ENCODE assay signal across 19 mouse cellular contexts in the genomic region with DNA sequence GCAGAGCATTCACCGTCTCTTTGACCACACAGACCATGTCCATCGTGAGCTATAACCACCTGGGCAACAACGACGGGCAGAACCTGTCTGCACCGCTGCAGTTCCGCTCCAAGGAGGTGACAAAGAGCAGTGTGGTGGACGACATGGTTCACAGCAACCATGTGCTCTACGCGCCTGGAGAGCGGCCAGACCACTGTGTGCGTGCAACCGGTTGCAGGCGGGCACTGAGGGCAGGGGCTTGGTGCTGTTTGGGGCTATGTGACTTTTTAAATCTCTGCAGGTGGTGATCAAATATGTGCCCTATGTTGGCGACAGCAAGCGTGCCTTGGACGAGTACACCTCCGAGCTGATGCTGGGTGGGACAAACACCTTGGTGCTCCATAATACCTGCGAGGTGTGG. TPM values are rescaled to one million over a fixed set of nuclear protein-coding genes. Genes with fewer than 3 reads are reported as not detected.
A peak's percentile ranks its signal among the peaks of the same experiment; 100 is the strongest.
DNase-seq lines count a peak whose midpoint lies in the region; ATAC-seq lines count a peak whose summit lies in the region.
"Had no signal": no experiment of that assay in that cellular context is flagged by ENCODE, and none has a peak within 500 bp of the region (broad histone marks: within the 10 kb centered on the region; RNA-seq: fewer than 3 reads in every experiment).

No protein-coding gene starts in this region.

- DNase-seq in cerebellum, adult 11-12 months, result peak; percentile 61
- no peak for DNase-seq in cerebellum, adult 11 months
- DNase-seq in hindbrain, embryonic 11.5 days (ENCODE audit: low spot score), result no peak
- DNase-seq in midbrain, embryonic 10.5 days (ENCODE audit: low spot score), result no peak
- DNase-seq in midbrain, embryonic 14.5 days, result no peak
- no peak for DNase-seq in testis, postnatal 14 days (ENCODE audit: low spot score)
- DNase-seq: adrenal gland, adult 2 months; gastrocnemius, postnatal 25 days; heart, postnatal 36 days had no signal

- H3K9me3 ChIP-seq in hindbrain, embryonic 13.5 days, result no peaks in the 10 kb centered on the region
- H3K9me3 ChIP-seq in hindbrain, embryonic 11.5 days (ENCODE audit: control insufficient read depth, low read length), result no peaks in the 10 kb centered on the region
- H3K9me3 ChIP-seq in midbrain, embryonic 10.5 days (replicated peaks), result no peaks in the 10 kb centered on the region
- no peaks in the 10 kb centered on the region for H3K9me3 ChIP-seq in midbrain, embryonic 14.5 days (ENCODE audit: control insufficient read depth, low read length)
- H3K9me3 ChIP-seq in neural tube, embryonic 15.5 days (replicated peaks), result no peaks in the 10 kb centered on the region
- H3K9me3 ChIP-seq: midbrain, embryonic 15.5 days; stomach, embryonic 15.5 days had no signal

- peaks cover 31% of the 10 kb centered on the region for H3K36me3 ChIP-seq in hindbrain, embryonic 13.5 days
- 0 out of 2 replicates have a peak, but pooled peaks cover 2% of the 10 kb centered on the region for H3K36me3 ChIP-seq in hindbrain, embryonic 11.5 days (ENCODE audit: control insufficient read depth, insufficient read depth, low read length)
- peaks cover 39% of the 10 kb centered on the region for H3K36me3 ChIP-seq in midbrain, embryonic 10.5 days
- peaks cover 21% of the 10 kb centered on the region for H3K36me3 ChIP-seq in midbrain, embryonic 14.5 days (ENCODE audit: control insufficient read depth, insufficient read depth, low read length)
- peaks cover 21% of the 10 kb centered on the region for H3K36me3 ChIP-seq in neural tube, embryonic 15.5 days
- H3K36me3 ChIP-seq: midbrain, embryonic 15.5 days had no signal

- peaks cover 79% of the 10 kb centered on the region for H3K4me1 ChIP-seq in hindbrain, embryonic 13.5 days (replicated peaks)
- peaks cover 37% of the 10 kb centered on the region for H3K4me1 ChIP-seq in hindbrain, embryonic 11.5 days (replicated peaks; ENCODE audit: control insufficient read depth, insufficient read depth, low read length)
- H3K4me1 ChIP-seq in midbrain, embryonic 10.5 days, result peaks cover 82% of the 10 kb centered on the region
- peaks cover 49% of the 10 kb centered on the region for H3K4me1 ChIP-seq in midbrain, embryonic 14.5 days (ENCODE audit: control insufficient read depth, insufficient read depth, low read length)
- peaks cover 80% of the 10 kb centered on the region for H3K4me1 ChIP-seq in neural tube, embryonic 15.5 days

- WGBS in hindbrain, embryonic 13.5 days, result 95% methylated on average over 18 of the region's 18 CpGs
- 97% methylated on average over 18 of the region's 18 CpGs for WGBS in hindbrain, embryonic 11.5 days
- WGBS in midbrain, embryonic 10.5 days, result 93% methylated on average over 18 of the region's 18 CpGs
- WGBS in midbrain, embryonic 14.5 days, result 92% methylated on average over 18 of the region's 18 CpGs
- WGBS in neural tube, embryonic 15.5 days, result 97% methylated on average over 18 of the region's 18 CpGs

- 0 out of 2 replicates have a peak overlapping the region, but pooled peaks have one; percentile 1 for H3K4me2 ChIP-seq in hindbrain, embryonic 13.5 days
- H3K4me2 ChIP-seq in hindbrain, embryonic 11.5 days (replicated peaks; ENCODE audit: low read depth, low read length), result no peak overlapping the region
- no peak overlapping the region for H3K4me2 ChIP-seq in midbrain, embryonic 14.5 days (ENCODE audit: low read length)
- H3K4me2 ChIP-seq in neural tube, embryonic 15.5 days, result 0 out of 2 replicates have a peak overlapping the region, but pooled peaks have one; percentile 90

- no peak overlapping the region for H3K4me3 ChIP-seq in hindbrain, embryonic 13.5 days
- H3K4me3 ChIP-seq in hindbrain, embryonic 11.5 days (ENCODE audit: low read depth, low read length), result no peak overlapping the region
- H3K4me3 ChIP-seq in midbrain, embryonic 10.5 days, result 0 out of 2 replicates have a peak overlapping the region, but pooled peaks have one; percentile 69
- no peak overlapping the region for H3K4me3 ChIP-seq in midbrain, embryonic 14.5 days (replicated peaks; ENCODE audit: low read depth, low read length)
- H3K4me3 ChIP-seq in neural tube, embryonic 15.5 days (replicated peaks), result no peak overlapping the region
- H3K4me3 ChIP-seq: left cerebral cortex, adult 2 months; stomach, embryonic 15.5 days had no signal

- peaks cover 15% of the 10 kb centered on the region for H3K27me3 ChIP-seq in hindbrain, embryonic 13.5 days
- peaks cover 10% of the 10 kb centered on the region; the same call in 1 of the 2 replicates for H3K27me3 ChIP-seq in hindbrain, embryonic 11.5 days (ENCODE audit: control insufficient read depth, insufficient read depth, low read length)
- peaks cover 51% of the 10 kb centered on the region for H3K27me3 ChIP-seq in midbrain, embryonic 10.5 days (ENCODE audit: low read depth, poor library complexity, severe bottlenecking)
- 0 out of 2 replicates have a peak, but pooled peaks cover 5% of the 10 kb centered on the region for H3K27me3 ChIP-seq in midbrain, embryonic 14.5 days (ENCODE audit: control insufficient read depth, insufficient read depth, low read length)
- H3K27me3 ChIP-seq in neural tube, embryonic 15.5 days (replicated peaks), result no peaks in the 10 kb centered on the region
- H3K27me3 ChIP-seq: midbrain, embryonic 15.5 days; stomach, embryonic 15.5 days had no signal

- H3K27ac ChIP-seq in hindbrain, embryonic 13.5 days, result no peak overlapping the region
- no peak overlapping the region for H3K27ac ChIP-seq in hindbrain, embryonic 11.5 days (ENCODE audit: low read depth, low read length)
- H3K27ac ChIP-seq in midbrain, embryonic 10.5 days (replicated peaks), result no peak overlapping the region
- no peak overlapping the region for H3K27ac ChIP-seq in midbrain, embryonic 14.5 days (replicated peaks; ENCODE audit: low read depth, low read length)
- H3K27ac ChIP-seq in neural tube, embryonic 15.5 days (replicated peaks), result no peak overlapping the region
- H3K27ac ChIP-seq: kidney, postnatal 0 days; left cerebral cortex, adult 2 months; macrophage; midbrain, embryonic 15.5 days; stomach, embryonic 15.5 days had no signal

- no peak overlapping the region for H3K9ac ChIP-seq in hindbrain, embryonic 13.5 days
- no peak overlapping the region for H3K9ac ChIP-seq in hindbrain, embryonic 11.5 days (ENCODE audit: low read depth, low read length)
- no peak overlapping the region for H3K9ac ChIP-seq in midbrain, embryonic 14.5 days (replicated peaks; ENCODE audit: low read length)
- H3K9ac ChIP-seq in neural tube, embryonic 15.5 days (replicated peaks), result no peak overlapping the region
- H3K9ac ChIP-seq: lung, embryonic 14.5 days; midbrain, embryonic 15.5 days; stomach, embryonic 15.5 days had no signal

- no peak for ATAC-seq in hindbrain, embryonic 13.5 days (ENCODE audit: low FRiP score)
- ATAC-seq in hindbrain, embryonic 11.5 days (ENCODE audit: low FRiP score), result no peak
- ATAC-seq in midbrain, embryonic 14.5 days (ENCODE audit: low FRiP score, low TSS enrichment), result no peak
- ATAC-seq in neural tube, embryonic 15.5 days (ENCODE audit: low FRiP score), result no peak
- ATAC-seq: CD4-positive, CD25-positive, alpha-beta regulatory T cell, adult 4 months; midbrain, embryonic 15.5 days had no signal

RNA-seq across cellular contexts. Expression of a gene that starts 2.0 kb away (rescaled TPM):
- 121 and 125 TPM in 2 replicates for polyA plus RNA-seq in hindbrain, embryonic 13.5 days (2015; fragmentation: Nextera tagmentation; extraction: Ambion mirVana)
- polyA plus RNA-seq in hindbrain, embryonic 11.5 days (2014; fragmentation: Nextera tagmentation; extraction: Ambion mirVana), result 57.9 and 65.1 TPM in 2 replicates
- polyA plus RNA-seq in midbrain, embryonic 10.5 days (2016; fragmentation: Nextera tagmentation; extraction: Ambion mirVana), result 126 and 137 TPM in 2 replicates
- polyA plus RNA-seq in midbrain, embryonic 14.5 days (2014; fragmentation: Nextera tagmentation; extraction: Ambion mirVana), result 91.9 and 101 TPM in 2 replicates
- 137 and 142 TPM in 2 replicates for polyA plus RNA-seq in neural tube, embryonic 15.5 days (2015; fragmentation: Nextera tagmentation; extraction: Ambion mirVana)

RNA-seq across cellular contexts. Expression of a gene that starts 12.5 kb away (rescaled TPM):
- 122 and 132 TPM in 2 replicates for polyA plus RNA-seq in hindbrain, embryonic 13.5 days (2015; fragmentation: Nextera tagmentation; extraction: Ambion mirVana)
- 126 and 129 TPM in 2 replicates for polyA plus RNA-seq in hindbrain, embryonic 11.5 days (2014; fragmentation: Nextera tagmentation; extraction: Ambion mirVana)
- 73.3 and 78.8 TPM in 2 replicates for polyA plus RNA-seq in midbrain, embryonic 10.5 days (2016; fragmentation: Nextera tagmentation; extraction: Ambion mirVana)
- polyA plus RNA-seq in midbrain, embryonic 14.5 days (2014; fragmentation: Nextera tagmentation; extraction: Ambion mirVana), result 172 and 213 TPM in 2 replicates
- polyA plus RNA-seq in neural tube, embryonic 15.5 days (2015; fragmentation: Nextera tagmentation; extraction: Ambion mirVana), result 170 and 175 TPM in 2 replicates

RNA-seq across cellular contexts. Expression of a gene that starts 19.7 kb away (rescaled TPM):
- polyA plus RNA-seq in hindbrain, embryonic 13.5 days (2015; fragmentation: Nextera tagmentation; extraction: Ambion mirVana), result 1.5 and 1.9 TPM in 2 replicates
- polyA plus RNA-seq in hindbrain, embryonic 11.5 days (2014; fragmentation: Nextera tagmentation; extraction: Ambion mirVana), result 0.85 and 0.97 TPM in 2 replicates
- 1.1 and 1.2 TPM in 2 replicates for polyA plus RNA-seq in midbrain, embryonic 10.5 days (2016; fragmentation: Nextera tagmentation; extraction: Ambion mirVana)
- 0.34 and 1.1 TPM in 2 replicates for polyA plus RNA-seq in midbrain, embryonic 14.5 days (2014; fragmentation: Nextera tagmentation; extraction: Ambion mirVana)
- polyA plus RNA-seq in neural tube, embryonic 15.5 days (2015; fragmentation: Nextera tagmentation; extraction: Ambion mirVana), result 1.5 and 2.6 TPM in 2 replicates

RNA-seq across cellular contexts. Expression of a gene that starts 36.0 kb away (rescaled TPM):
- polyA plus RNA-seq in hindbrain, embryonic 13.5 days (2015; fragmentation: Nextera tagmentation; extraction: Ambion mirVana), result 0.12 and 0.14 TPM in 2 replicates
- not detected in 2 replicates for polyA plus RNA-seq in hindbrain, embryonic 11.5 days (2014; fragmentation: Nextera tagmentation; extraction: Ambion mirVana)
- polyA plus RNA-seq in midbrain, embryonic 10.5 days (2016; fragmentation: Nextera tagmentation; extraction: Ambion mirVana), result not detected in 2 replicates
- 0.16 and 0.20 TPM in 2 replicates for polyA plus RNA-seq in midbrain, embryonic 14.5 days (2014; fragmentation: Nextera tagmentation; extraction: Ambion mirVana)
- polyA plus RNA-seq in neural tube, embryonic 15.5 days (2015; fragmentation: Nextera tagmentation; extraction: Ambion mirVana), result 0.22 TPM in 2 replicates
- polyA plus RNA-seq: CD4-positive, CD25-positive, alpha-beta regulatory T cell, adult 4 months; forebrain, embryonic 11.5 days had no signal

RNA-seq across cellular contexts. Expression of a gene that starts 57.0 kb away (rescaled TPM):
- 16.3 and 17.2 TPM in 2 replicates for polyA plus RNA-seq in hindbrain, embryonic 13.5 days (2015; fragmentation: Nextera tagmentation; extraction: Ambion mirVana)
- polyA plus RNA-seq in hindbrain, embryonic 11.5 days (2014; fragmentation: Nextera tagmentation; extraction: Ambion mirVana), result 15.4 and 16.5 TPM in 2 replicates
- 18.0 and 22.7 TPM in 2 replicates for polyA plus RNA-seq in midbrain, embryonic 10.5 days (2016; fragmentation: Nextera tagmentation; extraction: Ambion mirVana)
- 14.9 and 17.1 TPM in 2 replicates for polyA plus RNA-seq in midbrain, embryonic 14.5 days (2014; fragmentation: Nextera tagmentation; extraction: Ambion mirVana)
- 14.7 and 19.2 TPM in 2 replicates for polyA plus RNA-seq in neural tube, embryonic 15.5 days (2015; fragmentation: Nextera tagmentation; extraction: Ambion mirVana)

Comparison
In these comparisons a context has a peak if more than half of its experiments do, and no peak if none do; other contexts are left out.
1. H3K4me2 ChIP-seq: peak in hindbrain, embryonic 13.5 days (single experiment) and neural tube, embryonic 15.5 days (single experiment); none in hindbrain, embryonic 11.5 days (single experiment) and midbrain, embryonic 14.5 days (single experiment).